Mouse (Mus musculus) heart, adult 2 months (tissue): Measurements from ENCODE around the gene Gm21858. TPM values are rescaled to one million over a fixed set of nuclear protein-coding genes. Genes with fewer than 3 reads are reported as not detected.
"Not testable (repeated sequence)": the region's sequence is repeated elsewhere in the genome, so short reads cannot be mapped to it uniquely, and the experiment has no call there.

Experiments
- DNase-seq, 2 experiments: peaks; one replicate each; pipeline ENCODE4 v3.0.0; 2021
- H3K27ac ChIP-seq: fragments of 200-600 bp; 2 replicates; pipeline ENCODE4 v1.8.1; 2022
- H3K27me3 ChIP-seq: fragments of 200-500 bp; 2 replicates; pipeline ENCODE4 v1.6.1; 2012; ENCODE audit warnings: mild to moderate bottlenecking, low read length, inconsistent platforms, mixed read lengths; ENCODE audit not compliant: control insufficient read depth, insufficient read depth
- H3K36me3 ChIP-seq: fragments of 200-500 bp; 2 replicates; pipeline ENCODE4 v1.6.1; 2012; ENCODE audit warnings: low read length, inconsistent platforms; ENCODE audit not compliant: control insufficient read depth, insufficient read depth
- H3K4me1 ChIP-seq: fragments of 200-500 bp; 2 replicates; pipeline ENCODE4 v1.6.1; 2011; ENCODE audit warnings: low read length; ENCODE audit not compliant: control insufficient read depth, insufficient read depth
- H3K4me3 ChIP-seq: fragments of 200-600 bp; 2 replicates; pipeline ENCODE4 v1.8.1; 2022
- H3K79me2 ChIP-seq: fragments of 200-500 bp; replicated peaks from 2 replicates; pipeline ENCODE4 v1.6.1; 2012; ENCODE audit warnings: mild to moderate bottlenecking, inconsistent platforms, low read length, moderate library complexity, mixed read lengths; ENCODE audit not compliant: control insufficient read depth, insufficient read depth
- H3K9ac ChIP-seq: fragments of 200-500 bp; 2 replicates; pipeline ENCODE4 v1.6.1; 2012; ENCODE audit warnings: low read depth, mild to moderate bottlenecking, control low read depth, inconsistent platforms, low read length, mixed read lengths
- WGBS: fragments of 180-500 bp; shearing (Covaris S2); methylation state at CpG from one replicate; pipeline ENCODE4 v1.1.7; 2018; 5-methylcytosine and 5-hydroxymethylcytosine counted together
- intact Hi-C: fragments of 180-260 bp; cut with DNase I; formaldehyde crosslinking; loops from one replicate; pipeline ENCODE4 v1.15.1; 2025
- long read RNA-seq: library from polyadenylated mRNA; stranded (forward); transcript quantifications from one replicate; pipeline ENCODE4 v2.0.0, GENCODE M21; 2021
- polyA plus RNA-seq: library from polyadenylated mRNA; depleted of rRNA; stranded (reverse); fragments of >200 nt; gene quantifications from 2 replicates; pipeline ENCODE4 v1.2.3, GENCODE M21; 2012; rRNA removed
- total RNA-seq, 2 experiments: library from RNA; stranded (reverse); gene quantifications; 2 replicates each; pipeline ENCODE4 v1.2.3; 2021

Gm21858 gene
- not detected for total RNA-seq
- polyA plus RNA-seq = not detected in 2 replicates
- long read RNA-seq = 0 reads

DNA sequence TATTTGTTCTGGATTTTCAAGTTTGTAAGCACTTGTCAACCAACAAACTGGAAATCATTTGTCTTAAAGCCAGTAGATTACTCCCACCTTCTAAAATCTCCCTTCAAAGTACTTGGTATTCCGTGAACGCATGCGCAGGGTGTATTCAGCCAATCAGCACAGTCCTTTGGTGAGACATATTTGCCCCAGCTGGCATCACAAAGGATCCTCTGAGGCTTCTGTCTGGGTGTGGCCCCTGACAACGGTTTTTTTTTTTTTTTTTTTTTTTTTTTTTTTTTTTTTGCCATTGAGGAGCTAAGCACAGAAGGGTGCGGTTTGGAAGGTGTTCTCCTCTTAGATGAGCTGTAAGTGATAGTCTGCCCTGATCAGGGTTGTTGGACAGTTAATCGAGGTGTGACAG lies at the start of gene Gm21858:
TSS of gene Gm21858 (plus strand) at position 301 of the 400 bp plus-strand sequence.
- H3K4me3 ChIP-seq, intact Hi-C loops, H3K27me3 ChIP-seq, H3K9ac ChIP-seq, H3K79me2 ChIP-seq, H3K4me1 ChIP-seq, DNase-seq, H3K36me3 ChIP-seq, H3K27ac ChIP-seq: not testable (repeated sequence)
- WGBS = no CpG with 5 or more reads among the region's 6 CpGs
